Mouse (Mus musculus): ENCODE measurements around the gene Gm9611. TPM values are rescaled to one million over a fixed set of nuclear protein-coding genes. Genes with fewer than 3 reads are reported as not detected.
"Not testable (repeated sequence)": the region's sequence is repeated elsewhere in the genome, so short reads cannot be mapped to it uniquely, and the experiment has no call there.

The Gm9611 gene
- polyA plus RNA-seq (2016; fragmentation: Nextera tagmentation; extraction: Ambion mirVana) = not detected in 2 replicates

- H3K27ac ChIP-seq (replicated peaks); H3K9ac ChIP-seq (replicated peaks); H3K27me3 ChIP-seq; H3K4me1 ChIP-seq; ATAC-seq (ENCODE audit: low FRiP score, low read depth); H3K36me3 ChIP-seq; H3K4me3 ChIP-seq; H3K4me2 ChIP-seq (replicated peaks); H3K9me3 ChIP-seq: not testable (repeated sequence)
- WGBS = 86% methylated on average over 1 of the region's 3 CpGs
These were observed at the start of gene Gm9611 for GRCm38 (mm10) chr14:42297258-42297657. Gm9611 (minus strand) TSS chr14:42297358.

GRCm38 (mm10) chr14:42309910-42310309, 12.8 kb upstream of the Gm9611 start, which contains the start of gene Gm7995:
Gm7995 (plus strand) TSS chr14:42310210.
- H3K9me3 ChIP-seq; H3K27me3 ChIP-seq; H3K9ac ChIP-seq (replicated peaks); H3K4me2 ChIP-seq (replicated peaks); H3K27ac ChIP-seq (replicated peaks); H3K36me3 ChIP-seq; H3K4me1 ChIP-seq; ATAC-seq (ENCODE audit: low FRiP score, low read depth); H3K4me3 ChIP-seq: not testable (repeated sequence)
- WGBS = no CpG with 5 or more reads among the region's 1 CpGs

- WGBS = 60% methylated on average over 1 of the region's 3 CpGs
- ATAC-seq (ENCODE audit: low FRiP score, low read depth) = not testable (repeated sequence)
These were observed 37.2 kb downstream of the Gm9611 start, which contains the start of gene Gm17026 for GRCm38 (mm10) chr14:42259948-42260347. Gm17026 (minus strand) TSS chr14:42260048.

More at GRCm38 (mm10) chr14:42259948-42260347, 37.2 kb downstream of the Gm9611 start, which contains the start of gene Gm17026:
- not testable (repeated sequence) for H3K27ac ChIP-seq (replicated peaks); H3K36me3 ChIP-seq; H3K27me3 ChIP-seq; H3K4me2 ChIP-seq (replicated peaks); H3K9ac ChIP-seq (replicated peaks); H3K9me3 ChIP-seq; H3K4me1 ChIP-seq; H3K4me3 ChIP-seq

Small RNA genes within 50 kb of the gene (microRNA-seq; reads per million reads assigned to microRNA genes)
- gene Gm25208 (not detected), gene Gm25892 (not detected)

Other genes with a start within 250 kb of the Gm9611 start
- not detected in 2 replicates for gene Gm7951, start 180.0 kb downstream of the Gm9611 start, polyA plus RNA-seq (2016; fragmentation: Nextera tagmentation; extraction: Ambion mirVana)
- not detected in 2 replicates for gene Gm17027, start 134.7 kb downstream of the Gm9611 start, polyA plus RNA-seq (2016; fragmentation: Nextera tagmentation; extraction: Ambion mirVana)
- gene Gm3573, start 106.6 kb downstream of the Gm9611 start, polyA plus RNA-seq (2016; fragmentation: Nextera tagmentation; extraction: Ambion mirVana) = not detected in 2 replicates
- gene Gm17026, start 37.3 kb downstream of the Gm9611 start, polyA plus RNA-seq (2016; fragmentation: Nextera tagmentation; extraction: Ambion mirVana) = not detected in 2 replicates
- gene Gm7995, start 12.9 kb upstream of the Gm9611 start, polyA plus RNA-seq (2016; fragmentation: Nextera tagmentation; extraction: Ambion mirVana) = not detected in 2 replicates
- not detected in 2 replicates for gene Gm8005, start 142.3 kb upstream of the Gm9611 start, polyA plus RNA-seq (2016; fragmentation: Nextera tagmentation; extraction: Ambion mirVana)
- not detected in 2 replicates for gene Gm8011, start 166.5 kb upstream of the Gm9611 start, polyA plus RNA-seq (2016; fragmentation: Nextera tagmentation; extraction: Ambion mirVana)
- gene Gm8020, start 205.0 kb upstream of the Gm9611 start, polyA plus RNA-seq (2016; fragmentation: Nextera tagmentation; extraction: Ambion mirVana) = not detected in 2 replicates
- not detected in 2 replicates for gene Gm8024, start 226.9 kb upstream of the Gm9611 start, polyA plus RNA-seq (2016; fragmentation: Nextera tagmentation; extraction: Ambion mirVana)